Mouse (Mus musculus) ES-E14 (cell line): ENCODE measurements at regions not wholly inside any gene's neighbourhood (a gene's known extent, or its start where the extent isn't known, plus 50 kb on each side); places are given as distances from the start of the nearest gene placed in this dataset.

Experiments
- CHD2 ChIP-seq: IDR thresholded peaks from 2 replicates; pipeline ENCODE4 v1.6.1; 2014; ENCODE audit warnings: mild to moderate bottlenecking, low read depth, low read length, inconsistent platforms
- HCFC1 ChIP-seq: IDR thresholded peaks from 2 replicates; pipeline ENCODE4 v1.6.1; 2012; ENCODE audit warnings: low read length, inconsistent platforms, borderline replicate concordance; ENCODE audit not compliant: insufficient read depth
- ZC3H11A ChIP-seq: IDR thresholded peaks from 2 replicates; pipeline ENCODE4 v1.6.1; 2012; ENCODE audit warnings: low read depth, mild to moderate bottlenecking, inconsistent platforms, low read length, borderline replicate concordance

GRCm38 (mm10) chr14:109941162-109941561 is 813.8 kb downstream of the Slitrk6 start:
- TF ChIP-seq ZC3H11A = no peak
- TF ChIP-seq CHD2 = no peak
- TF ChIP-seq HCFC1 = no peak
